Mouse (Mus musculus) monocyte, adult 59 days (primary cell): ENCODE results near the gene 1700011L22Rik. TPM values are rescaled to one million over a fixed set of nuclear protein-coding genes. Genes with fewer than 3 reads are reported as not detected.

ENCODE experiments used
- total RNA-seq, 2 experiments: library from RNA; stranded (reverse); gene quantifications; one replicate each; pipeline ENCODE4 v1.2.4; 2023

Gene 1700011L22Rik
- total RNA-seq, result not detected

GRCm38 (mm10) chr8:79248470-79248869 is at the start of gene 1700011L22Rik:
1700011L22Rik (minus strand) TSS chr8:79248570.

GRCm38 (mm10) chr8:79294610-79295275 is 46.4 kb upstream of the 1700011L22Rik start, which contains the start of gene Mmaa:
Mmaa (minus strand) TSS chr8:79294937.

Other genes starting within 250 kb of the 1700011L22Rik start
- gene Zfp827, start 220.1 kb downstream of the 1700011L22Rik start, total RNA-seq, result 1 to 10 TPM; 1.4 TPM
- gene Mmaa, start 46.4 kb upstream of the 1700011L22Rik start, total RNA-seq, result 1 to 10 TPM; 8.1 to 9.8 TPM
- gene Smad1, start 150.9 kb upstream of the 1700011L22Rik start, total RNA-seq, result 10 to 100 TPM; 18.1 to 21.3 TPM